Mouse (Mus musculus): Measurements from ENCODE around the gene Atf1. TPM values are rescaled to one million over a fixed set of nuclear protein-coding genes. Genes with fewer than 3 reads are reported as not detected.

Atf1 gene
- total RNA-seq, 2 experiments from 2014 or later: 49.6 to 56.3 TPM

DNA sequence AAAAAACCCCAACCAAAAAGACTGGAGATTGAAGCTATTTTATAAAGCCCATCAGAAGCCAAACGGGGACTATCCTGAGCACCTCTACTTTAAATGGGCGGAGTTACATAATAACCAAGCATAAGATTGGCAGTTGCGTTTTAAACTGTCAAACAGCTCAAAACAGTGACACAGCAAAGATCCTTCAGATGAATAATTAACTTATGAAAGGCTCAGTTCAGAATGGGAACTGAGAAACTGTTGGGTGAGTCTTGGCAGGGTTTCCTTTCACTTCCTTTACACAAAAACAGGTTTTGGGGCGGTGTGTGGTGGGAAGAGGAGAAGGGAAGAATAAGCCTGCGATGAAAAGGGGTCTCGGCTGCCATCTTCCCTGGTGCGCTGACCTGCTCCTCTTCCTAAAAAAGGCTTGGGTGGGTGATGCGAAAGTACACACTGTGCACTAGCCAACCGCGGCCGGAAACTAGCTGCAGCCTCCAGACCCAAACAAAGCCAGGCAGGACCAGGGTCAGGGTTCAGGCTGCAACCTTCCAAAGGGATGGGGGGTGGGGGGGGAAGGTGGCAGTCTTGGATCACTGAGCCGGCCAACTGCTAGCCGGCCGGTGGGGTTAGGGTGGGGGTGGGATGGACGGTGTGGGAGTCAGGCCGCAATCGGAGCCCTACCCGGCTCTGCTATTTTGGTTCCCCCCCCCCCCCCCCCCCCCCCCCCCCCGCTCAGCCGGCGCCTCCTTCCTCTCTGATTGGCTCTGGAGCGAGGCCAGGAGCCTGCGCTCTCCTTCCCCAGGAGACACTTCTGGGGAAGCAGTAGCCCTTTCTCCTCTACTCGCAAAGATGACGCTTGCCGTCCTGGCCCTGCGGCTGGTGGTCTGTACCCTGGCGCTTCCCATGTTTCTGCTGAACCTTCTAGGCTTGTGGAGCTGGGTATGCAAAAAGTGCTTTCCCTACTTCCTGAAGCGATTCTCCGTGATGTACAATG is 76.7 kb downstream of the Atf1 start, which contains the start of gene Mettl7a1:
Gene Mettl7a1 (plus strand): TSS at position 122 of the 973 bp plus-strand sequence.
- DNase-seq: peak; percentile 89

DNA sequence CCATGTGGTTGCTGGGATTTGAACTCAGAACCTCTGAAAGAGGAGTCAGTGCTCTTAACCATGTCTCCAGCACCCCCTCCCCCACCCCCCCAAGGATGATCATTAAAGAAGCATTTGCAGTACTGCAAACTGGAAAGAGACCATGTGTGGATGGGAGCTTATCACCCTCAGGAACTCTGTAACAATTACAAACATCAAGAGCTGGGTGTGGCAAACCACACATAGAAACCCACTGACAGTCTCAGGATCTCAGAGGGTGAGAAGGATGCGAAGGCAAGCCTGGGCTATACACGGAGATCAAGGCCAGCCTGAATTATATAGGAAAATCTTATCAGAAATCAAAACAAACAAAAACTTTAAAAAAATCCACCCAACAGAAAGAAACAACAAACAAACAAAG is 78.6 kb downstream of the Atf1 start:
- DNase-seq: no peak

GRCm38 (mm10) chr15:100307438-100308096 is 79.9 kb downstream of the Atf1 start:
- DNase-seq: peak; percentile 23

Other genes starting within 250 kb of the Atf1 start
- gene Dip2b, start 189.2 kb upstream of the Atf1 start, total RNA-seq (2021): 10 to 100 TPM; 19.0 to 24.5 TPM
- gene Tmprss12, start 53.0 kb downstream of the Atf1 start, total RNA-seq (2021): not detected
- 10 to 100 TPM; 67.7 to 72.2 TPM for gene Mettl7a1, start 76.3 kb downstream of the Atf1 start, total RNA-seq (2021)
- gene Mettl7a3, start 107.1 kb downstream of the Atf1 start, total RNA-seq (2021): under 1 TPM; 0.18 to 0.64 TPM
- gene Methig1, start 125.3 kb downstream of the Atf1 start, total RNA-seq (2021): under 1 TPM in 1 of 2 experiments, not detected in 1; 0.67 TPM
- 1 to 10 TPM; 1.2 to 1.8 TPM for gene Mettl7a2, start 125.4 kb downstream of the Atf1 start, total RNA-seq (2021)
- under 1 TPM in 1 of 2 experiments, not detected in 1; 0.70 TPM for gene Higd1c, start 136.7 kb downstream of the Atf1 start, total RNA-seq (2021)
- under 1 TPM in 1 of 2 experiments, not detected in 1; 0.09 TPM for gene Gm5475, start 194.3 kb downstream of the Atf1 start, total RNA-seq (2021)
- 10 to 100 TPM; 60.6 to 72.7 TPM for gene Slc11a2, start 197.3 kb downstream of the Atf1 start, total RNA-seq (2021)
- gene Letmd1, start 241.2 kb downstream of the Atf1 start, total RNA-seq (2021): 100 to 1,000 TPM; 298 to 353 TPM

Measured in adrenal gland, postnatal 10 days (tissue).